Mouse (Mus musculus) telencephalon, adult 2 months (tissue): ENCODE results near the gene Tlx3.

Source experiments
- DNase-seq: peaks from one replicate; pipeline ENCODE4 v3.0.0-alpha.2; 2011; ENCODE audit warnings: low read depth, low spot score

The Tlx3 gene

DNA sequence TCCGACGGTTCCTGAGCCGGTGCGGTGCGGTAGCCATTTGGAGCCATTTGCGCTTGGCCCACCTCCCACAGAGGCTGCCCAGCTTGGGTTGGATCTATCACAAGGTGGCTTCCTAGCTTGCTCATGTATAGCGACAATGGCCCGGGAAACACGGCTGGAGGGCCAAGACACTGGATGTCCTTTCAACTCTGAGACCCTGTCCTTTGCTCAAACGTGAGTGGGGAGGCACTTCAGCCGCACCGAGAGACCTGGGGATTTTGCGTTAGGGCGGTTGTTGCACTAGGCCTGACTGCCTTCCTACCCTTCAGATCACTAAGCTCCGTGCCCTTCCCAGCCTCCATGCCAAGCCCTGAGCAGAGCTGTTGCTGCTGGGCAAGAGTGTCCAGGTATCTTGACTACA, 5.7 kb downstream of the Tlx3 start:
- no peak for DNase-seq

DNA sequence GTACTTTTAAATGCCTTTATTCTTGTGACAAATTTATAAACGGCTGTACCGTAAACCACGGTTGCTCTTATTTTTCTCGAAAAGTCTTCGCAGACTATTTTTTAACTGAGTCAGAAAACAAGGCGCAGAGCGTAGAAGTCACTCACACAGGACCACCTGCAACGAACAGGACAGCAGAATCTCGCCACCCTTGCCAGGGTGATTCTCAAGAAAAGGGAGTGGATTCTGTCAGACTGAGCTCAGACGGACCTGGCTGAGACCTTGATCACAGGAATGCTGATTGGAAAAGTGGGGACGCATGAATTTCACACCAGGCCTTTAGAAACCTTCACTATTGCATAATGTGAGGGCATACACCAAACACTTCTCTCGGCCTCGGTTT, 6.3 kb downstream of the Tlx3 start:
- DNase-seq: no peak

DNA sequence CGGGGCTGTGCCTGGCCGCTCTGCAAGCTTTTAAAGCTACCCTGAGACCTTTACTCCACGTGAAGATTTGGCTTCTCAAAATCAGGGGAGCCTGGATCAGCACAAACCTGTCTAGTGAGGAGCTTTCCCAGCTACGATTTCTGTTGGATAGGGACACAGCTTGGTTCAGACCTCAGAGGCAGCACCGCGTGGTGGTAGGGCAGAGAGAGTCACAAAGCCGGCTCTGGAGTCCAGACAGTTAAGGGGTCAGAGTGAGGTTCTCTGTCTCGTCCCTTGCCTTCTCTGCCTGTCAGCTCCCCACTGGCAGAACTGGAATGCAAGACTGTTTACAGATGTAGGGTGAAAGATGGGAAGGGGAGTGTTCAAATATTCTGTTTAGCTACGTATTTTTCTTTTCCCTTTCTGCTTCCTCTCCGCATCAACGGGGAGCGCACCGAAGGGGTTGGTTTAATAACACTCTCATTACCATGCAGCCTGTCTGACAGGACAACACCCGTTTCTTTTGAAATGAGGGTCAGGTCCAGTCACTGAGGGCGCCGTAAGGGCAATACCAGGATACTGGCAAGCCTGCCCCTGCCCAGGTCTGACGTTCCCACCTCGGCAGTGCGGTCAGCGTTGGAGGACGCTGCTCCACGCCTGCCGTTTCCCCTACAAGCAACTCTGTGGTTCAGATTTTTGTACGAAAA, 6.8 kb downstream of the Tlx3 start:
- no peak for DNase-seq

DNA sequence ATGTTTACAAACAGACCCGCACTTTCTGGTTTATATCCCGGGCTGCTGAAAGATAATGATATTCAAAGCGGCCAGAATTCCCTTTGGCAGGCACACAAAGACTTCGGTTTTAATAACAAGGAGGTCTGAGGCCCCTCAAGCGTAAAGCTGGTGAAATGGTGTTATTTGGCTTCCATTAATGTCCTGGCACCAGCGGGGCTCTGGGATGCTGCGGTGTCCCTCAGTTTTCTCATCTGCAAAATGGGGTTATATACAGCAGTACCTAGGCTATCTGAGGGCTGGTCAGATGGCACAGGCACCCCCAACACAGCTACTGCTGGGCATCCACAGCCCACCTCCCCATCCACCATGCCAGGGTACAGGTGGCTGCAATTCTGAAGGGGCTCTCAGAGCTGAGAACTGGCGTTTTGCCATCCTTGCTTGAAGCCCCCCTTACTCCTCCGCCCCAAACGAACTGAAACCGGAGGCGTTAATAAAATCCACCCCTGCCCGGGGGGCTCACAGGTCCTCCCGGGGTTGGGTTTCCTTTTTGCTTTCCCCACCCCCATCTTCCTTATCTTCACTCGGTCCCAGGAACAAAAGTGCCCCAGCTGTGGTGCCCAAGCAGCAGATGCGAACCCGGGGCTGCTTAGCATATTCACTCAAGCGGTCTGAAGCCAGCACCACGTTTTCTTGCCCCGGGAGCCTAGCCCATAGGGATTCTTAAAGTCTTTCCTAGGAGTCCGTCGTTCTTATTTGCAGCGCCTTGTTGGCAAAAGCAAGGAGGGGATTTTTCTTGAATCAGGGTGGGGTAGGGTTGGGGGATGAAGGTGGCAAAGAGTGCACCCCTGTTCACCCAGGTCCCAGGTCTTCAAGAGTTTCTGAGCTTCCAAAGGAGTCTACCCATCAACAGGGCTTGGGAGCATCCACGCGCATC, 7.6 kb downstream of the Tlx3 start:
- no peak for DNase-seq

DNA sequence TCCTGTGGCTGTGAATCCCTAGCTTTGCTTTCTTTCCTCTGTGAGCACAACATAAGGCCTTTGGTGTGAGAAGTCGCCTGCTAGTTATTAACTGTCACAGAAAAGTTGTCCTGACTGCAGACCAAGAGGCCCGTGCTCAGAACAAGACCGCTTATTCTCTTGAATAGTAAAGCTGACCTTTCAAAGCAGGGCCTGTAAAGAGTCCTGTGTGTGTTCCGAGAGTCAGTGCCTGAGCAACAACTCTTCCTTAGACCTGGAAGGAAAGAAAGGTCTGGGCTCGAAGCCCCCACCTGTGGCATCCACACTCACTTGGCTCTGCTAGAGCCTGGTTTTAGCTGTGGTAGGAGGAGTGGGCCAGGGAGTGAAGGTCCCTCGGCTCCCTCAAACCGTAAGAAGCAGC, 8.3 kb downstream of the Tlx3 start:
- no peak for DNase-seq

DNA sequence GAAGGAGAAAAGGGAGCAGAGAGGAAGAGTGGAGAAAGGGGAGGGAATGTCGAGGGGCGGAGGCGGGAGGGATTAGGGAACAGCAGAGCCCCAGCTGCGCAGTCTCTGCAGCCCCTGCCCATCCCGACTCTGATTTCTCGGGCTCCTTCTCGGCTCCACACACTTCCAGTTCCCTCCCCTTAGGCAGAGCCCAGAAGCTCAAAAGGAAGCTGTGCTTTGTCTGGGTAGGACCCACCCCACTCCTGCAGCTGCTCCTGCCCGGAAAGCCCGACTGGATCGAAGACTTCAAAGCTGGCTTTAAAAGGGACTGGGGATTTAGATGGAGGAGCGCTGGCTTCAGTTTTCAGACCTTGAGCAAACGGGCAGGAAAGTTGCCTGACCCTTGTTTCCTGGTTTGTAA, 9.7 kb downstream of the Tlx3 start:
- DNase-seq: no peak

DNA sequence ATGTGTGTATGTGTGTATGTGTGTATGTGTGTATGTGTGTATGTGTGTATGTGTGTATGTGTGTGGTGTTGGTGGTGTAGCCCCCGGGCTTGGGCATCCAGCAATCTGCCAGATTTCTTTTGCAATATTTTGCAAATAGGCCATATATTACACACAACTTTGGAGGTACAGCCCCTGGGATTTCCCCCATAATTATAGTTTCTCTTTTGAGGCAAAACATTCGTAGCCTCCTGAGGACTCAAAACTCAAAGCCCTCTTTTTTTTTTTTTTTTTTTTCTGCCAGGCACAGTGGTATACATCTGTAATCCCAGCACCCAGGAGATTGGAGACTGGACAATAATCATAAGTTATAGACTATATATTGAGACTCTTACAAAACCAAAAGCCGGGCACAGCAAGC, 21.6 kb downstream of the Tlx3 start:
- no peak for DNase-seq

DNA sequence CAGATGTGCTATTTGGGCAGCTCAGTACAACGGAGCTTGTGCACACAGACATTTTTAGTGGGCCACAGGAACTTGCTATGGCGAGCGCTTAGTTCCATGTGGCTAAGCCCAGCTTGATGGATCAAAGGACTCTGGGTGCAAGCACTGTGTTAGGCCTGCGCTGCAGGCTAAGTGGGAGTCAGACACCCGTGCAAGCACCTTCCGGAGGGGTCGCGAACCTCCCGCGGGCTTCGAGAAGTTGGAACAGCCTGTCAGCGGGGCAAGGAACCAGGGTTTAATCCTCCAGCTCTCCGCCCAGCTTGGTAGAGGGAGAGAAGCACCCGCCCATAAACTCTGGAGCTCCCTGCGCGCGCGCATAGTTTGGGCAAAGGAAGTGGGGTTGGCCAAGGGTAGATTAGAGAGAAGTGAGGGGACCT, 22.7 kb downstream of the Tlx3 start:
- no peak for DNase-seq

DNA sequence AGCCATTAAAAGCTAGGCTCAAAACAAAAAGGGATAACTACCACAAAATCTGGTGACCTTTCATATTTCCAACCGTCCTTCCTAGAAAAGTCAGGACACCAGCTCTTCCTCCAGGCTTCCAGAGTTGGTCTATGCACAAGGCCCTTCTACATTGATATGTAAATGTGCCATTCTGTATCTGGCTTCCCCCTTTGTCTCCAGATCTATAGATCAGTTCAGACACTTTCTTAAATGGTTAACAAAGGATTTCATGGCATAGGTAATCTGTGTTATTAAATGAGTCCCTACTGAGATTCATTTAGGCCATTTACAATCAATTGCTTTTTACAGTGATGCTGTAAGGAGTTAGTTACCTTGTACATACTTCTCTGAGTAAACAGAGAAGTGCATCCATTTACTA, 23.6 kb downstream of the Tlx3 start:
- no peak for DNase-seq

DNA sequence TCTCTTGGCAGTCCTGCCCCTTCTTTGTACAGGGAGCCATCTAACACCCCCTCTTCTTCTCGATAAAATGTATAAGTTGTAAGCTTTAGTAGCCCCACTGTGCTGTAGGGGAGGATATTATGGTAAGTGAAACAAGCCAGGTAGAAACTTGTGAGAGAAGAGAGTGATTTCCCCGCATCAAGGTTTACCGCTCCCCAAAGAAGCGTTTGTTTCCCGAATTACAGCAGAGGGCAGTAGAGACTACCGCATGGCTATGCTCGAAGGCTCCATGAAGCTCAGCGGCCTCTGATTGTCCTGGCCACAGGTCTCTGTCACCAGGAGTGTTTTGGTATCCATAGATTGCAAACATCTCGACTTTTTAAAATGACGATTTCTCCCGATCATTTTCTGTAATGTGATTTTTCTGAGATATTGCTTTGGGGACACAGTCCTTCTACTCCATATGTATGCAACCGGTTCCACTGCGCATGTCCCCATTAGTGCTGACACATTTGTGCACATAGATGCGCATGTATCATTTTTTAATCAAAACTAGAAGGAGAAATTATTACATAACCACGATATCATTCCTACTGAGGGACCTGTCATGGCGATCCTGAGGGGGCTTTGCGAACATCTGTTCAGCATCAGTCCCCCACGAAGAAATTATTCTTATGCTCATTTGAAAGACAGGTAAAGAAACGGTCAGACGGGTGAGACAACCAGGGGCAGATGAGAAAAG, 26.7 kb downstream of the Tlx3 start:
- no peak for DNase-seq

DNA sequence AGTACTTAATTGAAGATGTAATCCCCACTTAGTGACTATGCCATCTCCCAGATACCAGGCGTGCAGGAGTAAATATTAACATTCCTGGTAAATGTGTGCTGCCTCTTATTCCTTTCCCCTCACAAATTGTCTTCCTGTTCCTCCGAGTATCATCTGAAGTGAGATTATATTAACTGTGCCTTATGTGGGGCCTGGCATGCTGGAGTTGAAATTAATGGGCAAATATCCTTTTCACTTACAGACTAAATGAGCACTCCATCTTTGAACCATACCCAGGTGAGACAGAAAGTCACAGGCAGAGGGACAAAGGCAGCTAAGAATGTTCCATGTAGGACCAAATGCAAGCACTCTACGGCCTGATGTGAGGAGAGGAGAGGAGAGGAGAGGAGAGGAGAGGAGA, 27.6 kb downstream of the Tlx3 start:
- no peak for DNase-seq

DNA sequence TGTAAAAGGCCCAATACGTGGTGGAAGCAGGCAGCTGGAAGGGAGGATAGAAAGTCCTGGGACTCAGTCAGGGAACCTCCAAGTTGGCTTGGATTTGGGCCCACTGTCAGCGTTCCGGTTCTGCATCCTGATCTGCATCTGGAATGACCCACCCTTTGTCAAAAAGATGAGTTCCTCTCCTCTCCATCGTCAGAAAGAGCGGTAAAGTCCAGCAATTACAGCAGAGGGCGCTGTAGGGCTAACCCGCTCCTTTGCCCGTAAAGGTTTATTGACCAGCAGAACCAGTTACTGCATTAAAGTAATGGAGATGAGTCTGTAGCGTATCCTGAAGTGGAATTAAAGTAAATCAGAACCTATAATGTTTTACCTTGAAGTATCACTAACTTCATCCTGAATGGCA, 32.9 kb downstream of the Tlx3 start:
- DNase-seq: no peak

DNA sequence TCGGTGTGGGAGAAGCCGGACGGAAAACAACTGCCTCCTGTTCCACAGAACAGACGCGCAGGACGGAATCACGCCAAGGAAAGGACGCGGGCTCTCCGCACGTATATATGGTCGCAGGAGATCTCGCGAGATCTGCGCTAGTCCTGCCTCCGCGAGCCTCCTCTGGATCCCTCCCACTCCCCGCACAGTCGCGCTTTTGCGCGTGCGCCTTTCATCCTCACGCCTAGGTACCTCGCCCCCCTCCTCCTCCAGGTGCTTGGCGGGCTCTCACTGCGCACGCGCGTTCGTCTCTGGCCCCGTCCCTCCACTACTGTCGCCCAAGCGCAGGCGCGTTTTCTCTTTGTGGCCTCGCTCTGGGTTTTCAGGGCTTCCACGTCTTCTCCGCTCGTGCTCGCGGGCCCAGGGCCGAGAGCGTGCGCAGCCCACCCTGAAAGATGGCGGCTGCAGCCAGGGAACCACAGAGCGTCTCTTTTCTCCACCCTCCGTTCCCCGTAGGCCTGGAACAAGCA, 40.3 kb downstream of the Tlx3 start, which contains the start of gene Npm1:
Gene Npm1, minus strand, starts transcription at position 209 of the 509 bp plus-strand sequence.
- DNase-seq: peak; percentile 98

DNA sequence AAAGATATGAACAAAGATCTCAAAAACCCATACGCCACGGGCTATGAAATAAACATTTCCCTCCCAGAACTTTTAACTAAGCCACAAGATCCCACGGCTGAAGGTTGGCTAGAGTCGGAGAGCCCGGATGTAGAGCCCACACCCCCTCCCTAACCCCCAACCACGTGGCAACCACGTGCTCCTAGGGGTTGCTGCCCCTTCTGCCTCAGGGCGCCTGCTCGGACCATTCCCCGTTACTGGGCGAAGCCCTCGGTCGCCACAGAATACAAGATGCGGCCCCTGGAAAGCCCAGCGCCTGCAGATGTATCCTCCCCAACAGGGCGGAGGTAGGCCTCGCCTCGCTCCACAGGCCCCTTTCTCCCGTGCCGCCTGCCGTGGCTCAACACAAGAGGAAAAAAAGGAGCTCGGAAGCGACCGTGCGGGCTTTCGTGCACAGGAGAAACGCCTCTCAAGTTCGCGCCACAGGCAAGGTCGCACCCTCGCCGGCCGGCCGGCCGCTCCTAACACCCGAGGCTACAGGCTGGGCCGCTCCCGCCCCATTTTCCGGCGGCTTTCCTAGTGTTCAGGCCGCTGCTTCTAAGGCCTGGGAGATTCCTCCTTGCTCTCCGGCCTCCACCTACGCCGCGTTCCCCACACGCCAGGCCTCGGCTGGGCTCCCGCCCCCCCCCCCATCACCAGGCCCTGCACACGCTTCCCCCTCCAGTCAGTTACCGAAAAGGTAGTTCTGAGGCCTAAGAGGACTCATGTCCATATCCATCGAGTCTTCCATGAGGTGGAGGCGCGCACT, 41.0 kb downstream of the Tlx3 start:
- DNase-seq: no peak

DNA sequence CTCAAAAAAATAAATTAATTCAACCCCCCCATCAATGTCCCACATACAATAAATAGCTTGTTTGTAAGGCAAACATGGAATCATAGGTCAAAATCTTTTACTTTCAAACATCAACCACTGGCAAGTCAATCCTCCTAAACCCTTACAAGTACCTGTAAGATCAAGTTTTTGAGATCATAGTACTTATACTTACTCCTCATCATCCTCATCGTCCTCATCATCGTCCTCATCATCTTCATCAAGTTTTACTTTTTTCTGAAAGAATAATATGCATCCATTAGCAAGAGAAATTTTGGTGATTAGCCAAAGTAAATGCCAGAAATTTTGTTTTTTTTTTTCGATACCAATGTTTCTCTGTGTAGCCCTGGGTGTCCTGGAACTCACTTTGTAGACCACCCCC, 43.6 kb downstream of the Tlx3 start:
- DNase-seq: no peak

DNA sequence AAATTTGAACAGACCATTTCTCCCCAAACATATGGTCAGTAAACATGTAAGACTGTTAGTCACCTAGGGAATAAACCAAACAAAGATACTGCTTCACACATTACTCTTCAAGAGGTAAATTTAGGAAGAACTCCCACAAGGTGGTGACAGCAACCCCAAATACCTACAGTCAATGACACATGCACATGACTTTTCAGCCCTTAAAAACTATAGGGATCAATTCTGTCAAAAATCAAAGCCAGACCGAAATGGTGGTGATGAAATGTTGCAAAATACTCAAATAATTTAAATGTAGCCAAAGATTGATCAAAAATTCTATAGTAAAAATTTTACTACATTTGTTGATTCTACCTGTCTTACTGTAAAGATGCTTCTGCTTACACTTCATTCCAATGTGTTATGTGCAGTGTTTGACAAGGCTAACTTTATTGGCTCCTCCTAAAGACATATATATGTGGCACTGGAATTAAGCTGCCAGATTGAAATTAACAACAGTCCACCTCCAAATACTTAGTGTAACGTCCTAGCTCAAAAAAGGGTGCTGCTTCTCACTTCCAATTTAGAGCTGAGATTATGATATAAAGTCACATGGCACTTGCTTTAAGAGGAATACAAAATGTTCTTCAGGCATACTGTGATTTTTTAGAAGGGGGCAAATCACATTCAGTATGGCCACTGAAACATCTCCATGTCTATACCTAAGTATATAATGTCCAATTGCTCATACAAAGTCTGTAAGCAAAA, 45.8 kb downstream of the Tlx3 start:
- no peak for DNase-seq

DNA sequence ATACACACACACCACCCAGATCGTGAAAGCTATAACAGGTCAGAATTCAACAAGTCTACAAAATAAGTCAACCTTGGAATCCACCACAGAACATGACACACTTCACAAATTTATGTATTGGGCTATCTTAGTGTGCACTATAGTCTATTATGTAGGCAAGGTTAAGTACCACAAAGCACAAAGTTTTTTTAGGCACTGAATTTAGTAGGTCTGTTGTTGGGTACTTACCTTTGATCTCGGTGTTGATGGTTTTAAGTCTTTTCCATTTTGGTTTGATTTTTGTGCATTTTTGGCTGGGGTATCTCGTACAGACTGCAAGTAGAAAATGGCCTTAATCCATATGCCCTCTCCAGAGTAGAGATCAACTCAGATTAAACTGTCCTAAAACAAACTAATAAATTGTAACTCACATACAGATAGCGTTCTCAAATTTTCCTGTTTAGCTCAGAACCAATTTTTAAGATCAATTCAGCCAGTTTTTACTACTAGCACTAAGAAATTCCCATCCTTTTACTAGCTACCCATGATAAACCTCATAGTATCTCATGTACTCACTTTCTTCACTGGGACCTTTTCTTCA, 46.9 kb downstream of the Tlx3 start:
- no peak for DNase-seq

DNA sequence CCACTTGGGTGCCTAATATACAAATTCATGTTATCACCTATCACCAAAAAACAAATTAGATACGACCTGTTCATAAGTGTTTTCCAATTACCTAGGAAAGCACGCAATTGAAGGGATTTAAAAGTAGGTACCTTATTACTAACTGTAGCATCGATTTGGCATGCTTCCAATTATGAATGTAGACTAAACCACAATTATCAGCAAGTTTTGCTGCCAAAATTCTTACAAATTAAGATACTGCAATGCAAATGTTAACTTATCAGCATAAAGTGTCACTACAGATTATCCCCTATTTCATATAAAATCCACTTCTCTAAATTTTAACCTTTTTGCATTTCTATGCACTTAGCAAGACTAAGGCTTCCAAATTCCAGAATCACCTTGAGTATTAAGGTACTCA, 48.9 kb downstream of the Tlx3 start:
- no peak for DNase-seq

DNA sequence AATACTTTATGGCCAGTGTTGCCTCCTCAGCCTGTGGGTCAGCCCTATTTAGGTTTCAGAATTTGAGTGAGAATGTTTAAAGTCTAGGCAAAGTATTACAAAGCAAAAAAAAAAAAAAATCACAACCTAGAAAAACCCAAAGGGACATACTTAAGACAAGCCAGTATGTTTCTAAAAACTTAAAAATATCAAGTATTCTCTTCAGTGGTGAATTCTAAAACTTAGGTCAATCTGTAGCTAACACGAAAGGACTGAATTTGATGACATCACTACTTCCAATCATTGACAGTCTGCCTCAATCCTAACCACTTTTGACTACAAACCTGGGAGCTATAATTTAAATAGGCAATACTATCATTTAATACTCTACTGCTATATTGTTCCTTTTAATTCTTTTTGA, 50.4 kb downstream of the Tlx3 start:
- DNase-seq: no peak

DNA sequence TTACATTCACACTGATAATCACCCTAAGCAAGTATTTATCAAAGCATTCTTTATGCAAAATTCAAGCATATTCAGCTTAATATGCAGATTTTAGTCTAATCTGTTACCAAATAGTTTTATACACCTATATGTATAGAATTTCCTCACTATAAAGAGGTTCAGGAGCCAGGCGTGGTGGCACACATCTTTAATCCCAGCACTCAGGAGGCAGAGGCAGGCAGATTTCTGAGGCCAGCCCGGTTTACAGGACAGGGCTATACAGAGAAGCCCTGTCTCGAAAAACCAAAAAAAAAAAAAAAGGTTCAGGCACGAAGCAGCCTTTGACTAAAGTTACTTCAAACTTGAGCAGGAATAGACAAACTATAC, 51.6 kb downstream of the Tlx3 start:
- DNase-seq: no peak
